Mouse (Mus musculus): Measurements from ENCODE around the gene Ankrd24. TPM values are rescaled to one million over a fixed set of nuclear protein-coding genes. Genes with fewer than 3 reads are reported as not detected.
A peak's percentile ranks its signal among the peaks of the same experiment; 100 is the strongest.

The Ankrd24 gene
- total and polyA plus RNA-seq, 2 experiments from 2014 or later = 17.7 to 58.5 TPM

DNA sequence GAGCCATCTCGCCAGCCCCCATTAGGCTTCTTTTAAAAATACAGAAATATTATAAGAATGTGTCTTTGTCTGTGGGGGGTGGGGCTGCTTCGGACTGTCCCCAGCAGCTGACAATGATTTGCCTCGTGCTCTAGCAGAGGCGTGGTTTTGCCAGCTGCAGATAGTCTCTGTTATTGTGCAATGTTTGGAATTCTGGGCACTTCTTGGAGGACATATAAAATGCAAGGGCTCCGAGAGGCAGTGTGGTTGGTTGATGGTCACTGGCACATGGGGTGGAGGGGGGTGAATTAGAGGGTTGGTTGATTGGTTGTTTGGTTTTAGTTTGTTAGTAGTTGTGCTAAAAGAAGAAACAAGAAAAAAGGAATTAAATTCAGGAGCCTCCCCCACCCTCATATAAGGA lies 8.4 kb upstream of the Ankrd24 start:
- no peak for TF ChIP-seq CTCF (IDR thresholded peaks at IDR 0.05; ENCODE audit: low read depth)
- Histone ChIP-seq H3K36me3 (ENCODE audit: insufficient read depth, low read length) (peaks cover 13% of the 10 kb centered on the region), H3K4me1 (ENCODE audit: insufficient read depth, low read length) (no peaks in the 10 kb centered on the region), H3K9ac (replicated peaks; ENCODE audit: low read length) (no peak overlapping the region), H3K9me3 (ENCODE audit: low read length) (no peaks in the 10 kb centered on the region), H3K27me3 (ENCODE audit: insufficient read depth, low read length) (no peaks in the 10 kb centered on the region), H3K27ac (no peak overlapping the region), H3K4me2 (ENCODE audit: low read depth, low read length) (no peak overlapping the region), H3K4me3 (ENCODE audit: low read length) (no peak overlapping the region)
- 87% methylated on average over 5 of the region's 5 CpGs for WGBS
- DNase-seq (ENCODE audit: low spot score) (no peak), ATAC-seq (no peak)

DNA sequence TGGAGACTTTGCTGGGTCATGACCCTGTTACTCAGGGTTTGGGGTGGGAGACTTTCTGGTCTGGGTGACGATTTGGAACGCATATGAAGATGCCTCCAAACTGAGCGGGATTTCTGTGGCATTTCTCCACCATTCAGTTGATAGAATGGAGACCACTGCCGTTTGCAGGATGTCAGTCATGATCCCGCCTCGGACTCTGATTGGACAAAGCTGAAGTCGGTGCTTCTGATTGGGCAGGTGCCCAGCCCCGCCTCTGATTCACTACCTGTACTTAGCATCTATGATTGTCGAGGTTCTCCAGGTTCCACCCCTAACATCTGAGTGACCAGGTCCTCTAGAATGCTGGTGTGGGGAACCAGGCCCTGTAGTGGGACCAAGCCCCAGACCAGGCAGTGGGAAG lies 7.6 kb upstream of the Ankrd24 start:
- no peaks in the 10 kb centered on the region for H3K4me1 ChIP-seq (ENCODE audit: insufficient read depth, low read length)
- no peaks in the 10 kb centered on the region for H3K9me3 ChIP-seq (ENCODE audit: low read length)
- H3K27me3 ChIP-seq (ENCODE audit: insufficient read depth, low read length) = no peaks in the 10 kb centered on the region
- no peak overlapping the region for H3K9ac ChIP-seq (replicated peaks; ENCODE audit: low read length)
- 60% methylated on average over 9 of the region's 9 CpGs for WGBS
- ATAC-seq (no peak), DNase-seq (ENCODE audit: low spot score) (peak; percentile 46)
- H3K4me3 ChIP-seq (ENCODE audit: low read length) = no peak overlapping the region
- TF ChIP-seq CTCF (IDR thresholded peaks at IDR 0.05; ENCODE audit: low read depth) = no peak
- H3K36me3 ChIP-seq (ENCODE audit: insufficient read depth, low read length) = peaks cover 21% of the 10 kb centered on the region
- H3K4me2 ChIP-seq (ENCODE audit: low read depth, low read length) = no peak overlapping the region
- H3K27ac ChIP-seq = no peak overlapping the region

DNA sequence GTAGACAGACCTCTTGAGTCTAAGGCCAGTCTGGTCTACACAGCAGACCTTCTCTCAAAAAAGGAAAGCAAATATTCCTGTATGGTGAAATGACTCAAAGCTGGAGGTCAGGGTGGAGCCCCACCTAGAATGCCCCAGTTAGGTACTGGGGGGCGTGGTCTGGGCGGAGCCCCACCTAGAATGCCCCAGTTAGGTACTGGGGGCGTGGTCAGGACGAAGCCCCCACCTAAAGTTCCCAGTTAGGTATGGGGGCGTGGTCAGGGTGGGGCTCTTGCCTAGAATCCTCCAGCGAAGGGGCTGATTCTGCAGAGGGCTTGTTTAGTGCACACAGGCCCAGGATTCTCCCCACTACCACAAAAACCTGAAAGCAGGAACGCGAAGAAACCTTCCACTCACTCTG lies 4.9 kb upstream of the Ankrd24 start:
- H3K4me3 ChIP-seq (ENCODE audit: low read length) = no peak overlapping the region
- ATAC-seq (no peak), DNase-seq (ENCODE audit: low spot score) (no peak)
- H3K9me3 ChIP-seq (ENCODE audit: low read length) = no peaks in the 10 kb centered on the region
- H3K4me1 ChIP-seq (ENCODE audit: insufficient read depth, low read length) = peaks cover 11% of the 10 kb centered on the region
- no peak overlapping the region for H3K9ac ChIP-seq (replicated peaks; ENCODE audit: low read length)
- H3K27ac ChIP-seq = no peak overlapping the region
- H3K36me3 ChIP-seq (ENCODE audit: insufficient read depth, low read length) = peaks cover 21% of the 10 kb centered on the region
- H3K27me3 ChIP-seq (ENCODE audit: insufficient read depth, low read length) = no peaks in the 10 kb centered on the region
- 69% methylated on average over 8 of the region's 8 CpGs for WGBS
- no peak overlapping the region for H3K4me2 ChIP-seq (ENCODE audit: low read depth, low read length)
- no peak for TF ChIP-seq CTCF (IDR thresholded peaks at IDR 0.05; ENCODE audit: low read depth)

DNA sequence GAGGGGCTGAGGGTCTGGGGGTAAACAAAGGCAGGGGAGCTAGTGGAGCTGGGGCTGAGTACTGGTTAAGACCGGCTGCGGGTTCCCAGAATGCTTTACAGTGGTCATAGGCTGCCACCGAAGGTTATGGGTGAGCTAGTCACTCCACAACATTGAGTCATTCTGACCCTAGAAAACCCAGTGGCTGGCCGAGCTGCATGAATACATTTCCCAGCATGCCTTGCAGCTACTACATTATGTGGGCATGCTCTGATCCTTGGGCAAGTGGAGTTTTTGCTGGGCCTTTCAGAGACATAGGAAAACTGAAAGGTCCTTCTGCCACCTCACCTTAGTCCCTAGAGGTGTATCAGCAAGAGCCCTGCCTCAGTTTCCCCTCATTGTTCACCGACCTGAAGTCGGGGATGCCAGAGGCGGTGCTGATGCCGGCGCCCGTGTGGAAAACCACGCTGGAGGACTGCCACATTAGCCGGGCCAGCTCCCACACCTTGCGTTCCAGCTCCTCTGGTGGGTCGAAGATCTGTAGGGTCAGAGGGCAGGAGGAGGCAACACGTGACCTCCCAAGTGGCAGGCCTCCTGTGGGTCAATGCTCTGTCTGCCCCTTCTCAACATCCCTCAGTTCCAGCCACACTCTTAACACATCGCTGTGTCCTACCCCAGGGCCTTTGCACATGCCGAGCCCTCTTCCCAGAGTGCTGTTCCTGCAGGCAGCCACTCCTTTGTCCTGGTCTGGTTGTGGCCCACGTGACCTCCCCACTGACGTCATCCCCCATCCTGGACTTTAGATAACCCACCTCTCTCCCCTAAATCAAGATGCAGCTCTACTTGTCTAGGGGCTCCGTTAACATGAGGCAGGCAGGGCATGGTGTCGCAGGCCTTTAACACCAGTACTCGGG lies 2.0 kb upstream of the Ankrd24 start:
- Histone ChIP-seq H3K4me2 (ENCODE audit: low read depth, low read length) (peak overlapping the region; percentile 94), H3K9ac (replicated peaks; ENCODE audit: low read length) (peak overlapping the region; percentile 86), H3K9me3 (ENCODE audit: low read length) (no peaks in the 10 kb centered on the region), H3K27ac (peak overlapping the region; percentile 84), H3K4me3 (ENCODE audit: low read length) (peak overlapping the region; percentile 74), H3K36me3 (ENCODE audit: insufficient read depth, low read length) (peaks cover 21% of the 10 kb centered on the region), H3K27me3 (ENCODE audit: insufficient read depth, low read length) (0 out of 2 replicates have a peak, but pooled peaks cover 3% of the 10 kb centered on the region), H3K4me1 (ENCODE audit: insufficient read depth, low read length) (peaks cover 11% of the 10 kb centered on the region)
- no peak for DNase-seq (ENCODE audit: low spot score)
- ATAC-seq = no peak
- TF ChIP-seq CTCF (IDR thresholded peaks at IDR 0.05; ENCODE audit: low read depth) = no peak
- 93% methylated on average over 22 of the region's 22 CpGs for WGBS

DNA sequence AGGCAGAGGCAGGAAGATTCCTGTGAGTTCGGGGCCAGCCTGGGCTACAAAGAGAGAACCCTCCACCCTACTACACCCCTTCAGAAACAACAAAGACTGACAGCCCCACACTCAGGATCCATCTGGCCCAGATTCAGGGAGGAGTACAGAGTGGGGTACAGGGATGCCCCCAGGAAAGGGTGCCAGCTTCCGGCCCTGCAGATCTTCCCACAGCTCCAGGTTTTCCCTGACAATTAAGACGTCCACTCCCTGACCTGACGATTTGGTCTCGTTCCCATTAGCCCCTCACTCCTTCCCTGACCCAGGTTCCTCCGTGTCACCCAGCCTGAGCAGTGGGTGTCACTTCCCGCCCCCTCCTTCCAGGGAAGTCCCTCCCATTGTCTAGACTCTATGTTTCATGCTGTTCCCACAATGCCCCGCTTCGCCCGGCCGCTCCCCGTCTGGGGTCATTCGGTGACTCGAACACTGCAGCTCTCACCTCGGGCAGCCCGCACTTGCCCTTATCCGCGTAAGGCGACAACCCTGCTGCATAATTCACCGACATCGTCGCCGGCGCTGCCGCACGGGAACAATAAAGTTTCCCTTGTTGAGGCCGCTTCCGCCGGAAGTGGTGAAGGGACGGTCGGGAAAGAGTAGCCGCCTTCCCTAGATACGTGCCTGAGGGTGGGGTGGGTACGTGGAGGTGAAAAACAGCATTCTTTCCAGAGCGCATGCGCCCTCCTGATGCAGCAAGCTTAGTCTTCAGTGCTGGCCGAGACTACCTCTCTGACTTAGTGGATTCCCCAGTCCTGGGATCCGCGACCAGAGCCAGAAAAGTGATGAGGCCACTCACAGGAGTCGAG lies 1.1 kb upstream of the Ankrd24 start, which contains the start of gene Sirt6:
Gene Sirt6 (minus strand): TSS at position 804 of the 842 bp plus-strand sequence.
- H3K4me2 ChIP-seq (ENCODE audit: low read depth, low read length) = peak within 1 kb of the TSS; percentile 94
- ATAC-seq (peak; percentile 87), DNase-seq (ENCODE audit: low spot score) (peak; percentile 97)
- peaks cover 17% of the 10 kb centered on the region for H3K36me3 ChIP-seq (ENCODE audit: insufficient read depth, low read length)
- peak; percentile 5; the same call in 1 of the 2 replicates for TF ChIP-seq CTCF (IDR thresholded peaks at IDR 0.05; ENCODE audit: low read depth)
- H3K27ac ChIP-seq = peak within 1 kb of the TSS; percentile 84
- WGBS = 5% methylated on average over 40 of the region's 40 CpGs
- H3K4me3 ChIP-seq (ENCODE audit: low read length) = peak within 1 kb of the TSS; percentile 74
- H3K27me3 ChIP-seq (ENCODE audit: insufficient read depth, low read length) = 0 out of 2 replicates have a peak, but pooled peaks cover 3% of the 10 kb centered on the region
- H3K4me1 ChIP-seq (ENCODE audit: insufficient read depth, low read length) = peaks cover 11% of the 10 kb centered on the region
- H3K9me3 ChIP-seq (ENCODE audit: low read length) = no peaks in the 10 kb centered on the region
- peak within 1 kb of the TSS; percentile 86 for H3K9ac ChIP-seq (replicated peaks; ENCODE audit: low read length)

DNA sequence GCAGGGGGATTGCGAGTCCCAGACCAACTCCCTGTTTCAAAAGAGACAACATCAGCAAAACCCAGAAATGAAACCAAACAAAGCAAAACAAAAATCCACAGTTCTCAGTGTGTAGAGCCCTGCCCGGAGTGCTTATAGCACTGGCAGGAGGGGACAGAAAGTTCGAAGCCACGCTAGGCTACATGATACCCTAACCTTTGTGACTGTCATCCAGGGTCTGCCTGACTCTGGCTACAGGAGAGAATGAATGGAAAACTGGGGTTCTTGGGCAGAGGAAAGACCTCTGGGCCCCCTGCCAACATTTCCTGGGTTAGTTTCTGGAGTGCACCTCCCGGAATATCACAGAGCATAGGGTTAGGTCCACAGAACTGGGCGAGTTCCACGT lies 512 bp upstream of the Ankrd24 start:
- no peak for TF ChIP-seq CTCF (IDR thresholded peaks at IDR 0.05; ENCODE audit: low read depth)
- no peak for DNase-seq (ENCODE audit: low spot score)
- WGBS = 53% methylated on average over 7 of the region's 7 CpGs
- peak; percentile 16; the same call in 1 of the 2 replicates for ATAC-seq
- H3K4me3 ChIP-seq (ENCODE audit: low read length) = peak overlapping the region; percentile 74
- no peaks in the 10 kb centered on the region for H3K9me3 ChIP-seq (ENCODE audit: low read length)
- peaks cover 17% of the 10 kb centered on the region for H3K36me3 ChIP-seq (ENCODE audit: insufficient read depth, low read length)
- H3K27me3 ChIP-seq (ENCODE audit: insufficient read depth, low read length) = 0 out of 2 replicates have a peak, but pooled peaks cover 3% of the 10 kb centered on the region
- H3K4me2 ChIP-seq (ENCODE audit: low read depth, low read length) = peak overlapping the region; percentile 94
- peak overlapping the region; percentile 84 for H3K27ac ChIP-seq
- H3K9ac ChIP-seq (replicated peaks; ENCODE audit: low read length) = peak overlapping the region; percentile 86
- peaks cover 11% of the 10 kb centered on the region for H3K4me1 ChIP-seq (ENCODE audit: insufficient read depth, low read length)
